Mouse (Mus musculus): ENCODE measurements around the gene Cfap44. TPM values are rescaled to one million over a fixed set of nuclear protein-coding genes. Genes with fewer than 3 reads are reported as not detected.
A peak's percentile ranks its signal among the peaks of the same experiment; 100 is the strongest.

Gene Cfap44
- polyA plus RNA-seq, 1 experiment: not detected

- H3K79me2 ChIP-seq (ENCODE audit: control insufficient read depth, insufficient read depth): no peaks in the 10 kb centered on the region
- no peaks in the 10 kb centered on the region for H3K27me3 ChIP-seq (ENCODE audit: control insufficient read depth, insufficient read depth, insufficient read length)
- H3K4me2 ChIP-seq (ENCODE audit: low read depth): peak overlapping the region; percentile 44
- no peak overlapping the region for H3K4me3 ChIP-seq
- no peak overlapping the region for H3ac ChIP-seq (ENCODE audit: control insufficient read depth, insufficient read length)
- peaks cover 9% of the 10 kb centered on the region for H3K36me3 ChIP-seq (ENCODE audit: control insufficient read depth, insufficient read depth)
- TF ChIP-seq POLR2A (IDR thresholded peaks at IDR 0.05; ENCODE audit: insufficient read length, low read depth) (no peak), USF1 (IDR thresholded peaks at IDR 0.05; ENCODE audit: low read depth) (no peak), MYOG (IDR thresholded peaks at IDR 0.05; ENCODE audit: control insufficient read depth in 1 of 3, insufficient read depth in 1 of 3, insufficient read length in 2 of 3, low read depth in 2 of 3) (no peak), E2F4 (IDR thresholded peaks at IDR 0.05; ENCODE audit: insufficient read depth) (no peak)
Measured at GRCm38 (mm10) chr16:44493868-44494267, 99.3 kb downstream of the Cfap44 start.

GRCm38 (mm10) chr16:44494441-44495108 lies 100.0 kb downstream of the Cfap44 start:
- peaks cover 9% of the 10 kb centered on the region for H3K36me3 ChIP-seq (ENCODE audit: control insufficient read depth, insufficient read depth)
- TF ChIP-seq POLR2AphosphoS2 (IDR thresholded peaks at IDR 0.05; ENCODE audit: insufficient read length, low read depth) (no peak), CEBPB (IDR thresholded peaks at IDR 0.05; ENCODE audit: insufficient read depth, poor library complexity, severe bottlenecking) (no peak), MAX (IDR thresholded peaks at IDR 0.05; ENCODE audit: low read depth) (no peak), REST (IDR thresholded peaks at IDR 0.05; ENCODE audit: insufficient read depth, insufficient read length) (no peak), E2F4 (IDR thresholded peaks at IDR 0.05; ENCODE audit: insufficient read depth) (no peak), TCF12 (IDR thresholded peaks at IDR 0.05; ENCODE audit: insufficient read depth, poor library complexity, severe bottlenecking) (no peak), SRF (IDR thresholded peaks at IDR 0.05; ENCODE audit: control insufficient read depth, insufficient read length, low read depth) (no peak), USF1 (IDR thresholded peaks at IDR 0.05; ENCODE audit: low read depth) (no peak), MYOG (IDR thresholded peaks at IDR 0.05; ENCODE audit: control insufficient read depth in 1 of 3, insufficient read depth in 1 of 3, insufficient read length in 2 of 3, low read depth in 2 of 3) (no peak), POLR2A (IDR thresholded peaks at IDR 0.05; ENCODE audit: insufficient read length, low read depth) (no peak), TCF3 (IDR thresholded peaks at IDR 0.05; ENCODE audit: insufficient read length, low read depth) (no peak)
- H3K4me3 ChIP-seq: no peak overlapping the region
- H3K79me2 ChIP-seq (ENCODE audit: control insufficient read depth, insufficient read depth): no peaks in the 10 kb centered on the region
- peak overlapping the region; percentile 44 for H3K4me2 ChIP-seq (ENCODE audit: low read depth)
- H3K27me3 ChIP-seq (ENCODE audit: control insufficient read depth, insufficient read depth, insufficient read length): no peaks in the 10 kb centered on the region
- no peak overlapping the region for H3ac ChIP-seq (ENCODE audit: control insufficient read depth, insufficient read length)

- Histone ChIP-seq H3K36me3 (ENCODE audit: control insufficient read depth, insufficient read depth) (peaks cover 9% of the 10 kb centered on the region), H3ac (ENCODE audit: control insufficient read depth, insufficient read length) (no peak overlapping the region)
Measured at GRCm38 (mm10) chr16:44496971-44497464, 102.4 kb downstream of the Cfap44 start.

GRCm38 (mm10) chr16:44498447-44498846 lies 103.9 kb downstream of the Cfap44 start:
- Histone ChIP-seq H3K4me3 (no peak overlapping the region), H3K36me3 (ENCODE audit: control insufficient read depth, insufficient read depth) (peaks cover 9% of the 10 kb centered on the region), H3K4me2 (ENCODE audit: low read depth) (no peak overlapping the region), H3ac (ENCODE audit: control insufficient read depth, insufficient read length) (no peak overlapping the region), H3K27me3 (ENCODE audit: control insufficient read depth, insufficient read depth, insufficient read length) (no peaks in the 10 kb centered on the region), H3K79me2 (ENCODE audit: control insufficient read depth, insufficient read depth) (no peaks in the 10 kb centered on the region)
- TF ChIP-seq POLR2A (IDR thresholded peaks at IDR 0.05; ENCODE audit: insufficient read length, low read depth): no peak
- TF ChIP-seq POLR2AphosphoS2 (IDR thresholded peaks at IDR 0.05; ENCODE audit: insufficient read length, low read depth): no peak
- no peak for TF ChIP-seq E2F4 (IDR thresholded peaks at IDR 0.05; ENCODE audit: insufficient read depth)
- no peak for TF ChIP-seq USF1 (IDR thresholded peaks at IDR 0.05; ENCODE audit: low read depth)
- TF ChIP-seq MYOD1 (IDR thresholded peaks at IDR 0.05; ENCODE audit: control insufficient read depth in 1 of 3, insufficient read length in 2 of 3, low read depth in 2 of 3): no peak
- no peak for TF ChIP-seq REST (IDR thresholded peaks at IDR 0.05; ENCODE audit: insufficient read depth, insufficient read length)
- TF ChIP-seq MAX (IDR thresholded peaks at IDR 0.05; ENCODE audit: low read depth): no peak
- TF ChIP-seq TCF3 (IDR thresholded peaks at IDR 0.05; ENCODE audit: insufficient read length, low read depth): no peak
- no peak for TF ChIP-seq MYOG (IDR thresholded peaks at IDR 0.05; ENCODE audit: control insufficient read depth in 1 of 3, insufficient read depth in 1 of 3, insufficient read length in 2 of 3, low read depth in 2 of 3)
- no peak for TF ChIP-seq CEBPB (IDR thresholded peaks at IDR 0.05; ENCODE audit: insufficient read depth, poor library complexity, severe bottlenecking)
- TF ChIP-seq SRF (IDR thresholded peaks at IDR 0.05; ENCODE audit: control insufficient read depth, insufficient read length, low read depth): no peak
- no peak for TF ChIP-seq TCF12 (IDR thresholded peaks at IDR 0.05; ENCODE audit: insufficient read depth, poor library complexity, severe bottlenecking)

More at GRCm38 (mm10) chr16:44496971-44497464, 102.4 kb downstream of the Cfap44 start:
- Histone ChIP-seq H3K4me2 (ENCODE audit: low read depth) (no peak overlapping the region), H3K79me2 (ENCODE audit: control insufficient read depth, insufficient read depth) (no peaks in the 10 kb centered on the region), H3K4me3 (no peak overlapping the region), H3K27me3 (ENCODE audit: control insufficient read depth, insufficient read depth, insufficient read length) (no peaks in the 10 kb centered on the region)
- TF ChIP-seq SRF (IDR thresholded peaks at IDR 0.05; ENCODE audit: control insufficient read depth, insufficient read length, low read depth): no peak
- TF ChIP-seq MYOD1 (IDR thresholded peaks at IDR 0.05; ENCODE audit: control insufficient read depth in 1 of 3, insufficient read length in 2 of 3, low read depth in 2 of 3): no peak
- no peak for TF ChIP-seq MAX (IDR thresholded peaks at IDR 0.05; ENCODE audit: low read depth)
- no peak for TF ChIP-seq POLR2AphosphoS2 (IDR thresholded peaks at IDR 0.05; ENCODE audit: insufficient read length, low read depth)

- no peak for TF ChIP-seq TCF12 (IDR thresholded peaks at IDR 0.05; ENCODE audit: insufficient read depth, poor library complexity, severe bottlenecking)
- no peak for TF ChIP-seq USF1 (IDR thresholded peaks at IDR 0.05; ENCODE audit: low read depth)
- no peak for TF ChIP-seq POLR2AphosphoS2 (IDR thresholded peaks at IDR 0.05; ENCODE audit: insufficient read length, low read depth)
- no peak for TF ChIP-seq POLR2A (IDR thresholded peaks at IDR 0.05; ENCODE audit: insufficient read length, low read depth)
- no peak for TF ChIP-seq TCF3 (IDR thresholded peaks at IDR 0.05; ENCODE audit: insufficient read length, low read depth)
- no peak for TF ChIP-seq CEBPB (IDR thresholded peaks at IDR 0.05; ENCODE audit: insufficient read depth, poor library complexity, severe bottlenecking)
- TF ChIP-seq MAX (IDR thresholded peaks at IDR 0.05; ENCODE audit: low read depth): no peak
- Histone ChIP-seq H3K79me2 (ENCODE audit: control insufficient read depth, insufficient read depth) (no peaks in the 10 kb centered on the region), H3K27me3 (ENCODE audit: control insufficient read depth, insufficient read depth, insufficient read length) (no peaks in the 10 kb centered on the region), H3K36me3 (ENCODE audit: control insufficient read depth, insufficient read depth) (peaks cover 9% of the 10 kb centered on the region), H3ac (ENCODE audit: control insufficient read depth, insufficient read length) (no peak overlapping the region), H3K4me2 (ENCODE audit: low read depth) (no peak overlapping the region), H3K4me3 (no peak overlapping the region)
Measured at GRCm38 (mm10) chr16:44501783-44502182, 107.2 kb downstream of the Cfap44 start.
